Mouse (Mus musculus) myocyte (in vitro differentiated cells): ENCODE measurements around the gene Trim68.

Experiments
- POLR2A ChIP-seq: IDR thresholded peaks from one replicate; pipeline ENCODE4 v1.6.1; 2011; ENCODE audit warnings: low read depth, mild to moderate bottlenecking, control low read depth, moderate library complexity; ENCODE audit not compliant: insufficient read length
- POLR2AphosphoS2 ChIP-seq: IDR thresholded peaks from one replicate; pipeline ENCODE4 v1.6.1; 2011; ENCODE audit warnings: low read depth, control low read depth; ENCODE audit not compliant: insufficient read length
- SRF ChIP-seq: IDR thresholded peaks from one replicate; pipeline ENCODE4 v1.6.1; 2011; ENCODE audit warnings: low read depth; ENCODE audit not compliant: control insufficient read depth, insufficient read length

GRCm38 (mm10) chr7:102681916-102682315, 5.2 kb downstream of the Trim68 start:
- no peak for TF ChIP-seq POLR2A
- no peak for TF ChIP-seq POLR2AphosphoS2
- TF ChIP-seq SRF = no peak
